Mouse (Mus musculus): ENCODE data around the gene Map1lc3b.
"Not testable (repeated sequence)": the region's sequence is repeated elsewhere in the genome, so short reads cannot be mapped to it uniquely, and the experiment has no call there.

Map1lc3b gene

GRCm38 (mm10) chr8:121572121-121572520, 18.0 kb upstream of the Map1lc3b start:
- DNase-seq (ENCODE audit: low spot score), result no peak

- DNase-seq (ENCODE audit: low spot score), result peak; percentile 70
These were observed 16.9 kb upstream of the Map1lc3b start for GRCm38 (mm10) chr8:121573275-121573674.

GRCm38 (mm10) chr8:121575661-121576060, 14.5 kb upstream of the Map1lc3b start:
- no peak for DNase-seq (ENCODE audit: low spot score)

GRCm38 (mm10) chr8:121577751-121578675, 12.1 kb upstream of the Map1lc3b start:
- DNase-seq (ENCODE audit: low spot score), result no peak

GRCm38 (mm10) chr8:121578676-121579451, 11.3 kb upstream of the Map1lc3b start, which contains the start of gene Fbxo31:
TSS of gene Fbxo31 (minus strand) at chr8:121578806.
- peak; percentile 86 for DNase-seq (ENCODE audit: low spot score)

- DNase-seq (ENCODE audit: low spot score), result no peak
These were observed 9.7 kb upstream of the Map1lc3b start for GRCm38 (mm10) chr8:121580465-121580864.

- DNase-seq (ENCODE audit: low spot score), result no peak
These were observed 6.5 kb upstream of the Map1lc3b start for GRCm38 (mm10) chr8:121583653-121584052.

- no peak for DNase-seq (ENCODE audit: low spot score)
These were observed 5.4 kb upstream of the Map1lc3b start for GRCm38 (mm10) chr8:121584730-121585129.

- peak; percentile 99 for DNase-seq (ENCODE audit: low spot score)
These were observed 4.9 kb upstream of the Map1lc3b start for GRCm38 (mm10) chr8:121585159-121585825.

- DNase-seq (ENCODE audit: low spot score), result no peak
These were observed 1.4 kb upstream of the Map1lc3b start for GRCm38 (mm10) chr8:121588750-121589149.

GRCm38 (mm10) chr8:121589205-121589726, 895 bp upstream of the Map1lc3b start:
- DNase-seq (ENCODE audit: low spot score), result no peak

GRCm38 (mm10) chr8:121591178-121592066, 1.3 kb downstream of the Map1lc3b start:
- no peak for DNase-seq (ENCODE audit: low spot score)

- no peak for DNase-seq (ENCODE audit: low spot score)
These were observed 3.1 kb downstream of the Map1lc3b start for GRCm38 (mm10) chr8:121593293-121593692.

GRCm38 (mm10) chr8:121593983-121594382, 3.8 kb downstream of the Map1lc3b start:
- no peak for DNase-seq (ENCODE audit: low spot score)

GRCm38 (mm10) chr8:121597492-121597891, 7.3 kb downstream of the Map1lc3b start:
- not testable (repeated sequence) for DNase-seq (ENCODE audit: low spot score)

GRCm38 (mm10) chr8:121598190-121598589, 8.0 kb downstream of the Map1lc3b start:
- no peak for DNase-seq (ENCODE audit: low spot score)

- peak; percentile 46 for DNase-seq (ENCODE audit: low spot score)
These were observed 8.7 kb downstream of the Map1lc3b start for GRCm38 (mm10) chr8:121598892-121599291.

GRCm38 (mm10) chr8:121599842-121600241, 9.7 kb downstream of the Map1lc3b start:
- no peak for DNase-seq (ENCODE audit: low spot score)

- DNase-seq (ENCODE audit: low spot score), result no peak
These were observed 12.2 kb downstream of the Map1lc3b start for GRCm38 (mm10) chr8:121602411-121602810.

- DNase-seq (ENCODE audit: low spot score), result peak; percentile 44
These were observed 12.7 kb downstream of the Map1lc3b start for GRCm38 (mm10) chr8:121602860-121603259.

GRCm38 (mm10) chr8:121603801-121604200, 13.6 kb downstream of the Map1lc3b start:
- no peak for DNase-seq (ENCODE audit: low spot score)

All from ovary, adult 18-20 months (tissue).